Mouse (Mus musculus): ENCODE measurements around the gene Gm17455. TPM values are rescaled to one million over a fixed set of nuclear protein-coding genes. Genes with fewer than 3 reads are reported as not detected.

Gene Gm17455
- 4.9 and 12.3 TPM in 2 replicates for polyA plus RNA-seq (2015; fragmentation: Nextera tagmentation; extraction: Ambion mirVana)

DNA sequence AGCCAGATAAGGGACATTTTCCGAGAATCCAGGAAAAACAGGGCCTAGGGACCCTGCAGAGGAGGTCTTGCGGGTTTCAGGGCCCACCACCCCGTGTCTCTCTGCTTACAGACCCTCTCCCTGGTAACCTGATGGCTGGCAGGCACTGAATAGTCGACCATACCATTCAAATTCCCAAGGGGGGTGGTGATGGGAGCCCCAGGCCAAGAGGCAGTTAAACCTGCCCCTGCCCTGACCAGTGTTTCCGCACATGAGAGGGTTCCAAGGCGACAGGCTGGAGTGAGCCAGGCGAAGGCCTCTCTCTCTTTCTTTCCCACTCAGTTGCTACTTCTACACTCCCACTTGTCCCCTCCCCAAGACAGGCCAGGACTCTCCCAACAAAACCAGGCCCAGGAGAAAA lies at the start of gene Gm17455:
Gm17455 (plus strand) TSS at position 278 of the 400 bp plus-strand sequence.
- peak within 1 kb of the TSS; percentile 70 for H3K27ac ChIP-seq (replicated peaks)
- peak within 1 kb of the TSS; percentile 22 for H3K4me2 ChIP-seq
- H3K9me3 ChIP-seq = no peaks in the 10 kb centered on the region
- H3K27me3 ChIP-seq = no peaks in the 10 kb centered on the region
- peak; percentile 55 for ATAC-seq (ENCODE audit: low read depth)
- H3K4me3 ChIP-seq = no peak within 1 kb of the TSS
- WGBS = 44% methylated on average over 7 of the region's 7 CpGs
- no peak within 1 kb of the TSS; the same call in 1 of the 2 replicates for H3K9ac ChIP-seq
- H3K36me3 ChIP-seq = no peaks in the 10 kb centered on the region
- peaks cover 44% of the 10 kb centered on the region for H3K4me1 ChIP-seq (replicated peaks)

DNA sequence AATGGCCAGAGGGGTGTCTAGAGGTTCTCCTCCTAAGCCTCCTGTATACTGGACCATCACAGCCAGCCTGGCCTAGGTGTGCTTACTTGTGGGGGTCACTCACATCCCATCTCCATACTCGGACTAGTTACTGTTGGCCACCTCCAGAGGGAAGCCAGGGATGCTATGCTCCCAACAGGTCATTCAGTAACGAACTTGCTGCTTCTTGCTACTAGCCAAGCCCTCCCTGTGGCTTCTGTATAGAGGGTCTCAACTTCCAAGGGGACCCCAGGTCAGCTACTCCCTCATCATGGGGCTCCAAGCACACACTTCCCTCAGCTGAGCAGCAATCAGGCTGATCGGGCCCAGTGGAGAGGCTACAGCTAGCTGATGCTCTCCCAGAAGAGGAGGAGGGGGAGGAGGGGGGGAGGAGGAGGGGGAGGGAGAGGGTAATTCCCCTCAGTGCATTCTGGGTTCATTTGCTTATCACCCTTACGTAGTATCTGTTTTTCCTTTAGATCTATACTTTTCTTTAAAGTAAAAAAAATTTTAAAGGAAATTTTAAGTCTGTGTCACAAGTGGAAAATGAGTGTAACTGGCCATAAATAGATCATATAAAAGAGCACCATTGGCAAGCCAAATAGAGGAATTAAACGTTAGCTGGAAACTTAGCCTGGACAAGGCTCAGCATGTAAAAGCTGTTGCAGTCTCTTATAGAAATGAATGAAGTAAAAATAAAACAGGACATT lies 49.3 kb upstream of the Gm17455 start:
- Histone ChIP-seq H3K4me1 (replicated peaks) (peaks cover 66% of the 10 kb centered on the region), H3K4me2 (peak overlapping the region; percentile 22; the same call in 1 of the 2 replicates), H3K4me3 (no peak overlapping the region), H3K36me3 (no peaks in the 10 kb centered on the region), H3K27ac (replicated peaks) (no peak overlapping the region), H3K27me3 (peaks cover 24% of the 10 kb centered on the region), H3K9me3 (no peaks in the 10 kb centered on the region), H3K9ac (no peak overlapping the region)
- WGBS = 55% methylated on average over 4 of the region's 5 CpGs
- no peak for ATAC-seq (ENCODE audit: low read depth)

DNA sequence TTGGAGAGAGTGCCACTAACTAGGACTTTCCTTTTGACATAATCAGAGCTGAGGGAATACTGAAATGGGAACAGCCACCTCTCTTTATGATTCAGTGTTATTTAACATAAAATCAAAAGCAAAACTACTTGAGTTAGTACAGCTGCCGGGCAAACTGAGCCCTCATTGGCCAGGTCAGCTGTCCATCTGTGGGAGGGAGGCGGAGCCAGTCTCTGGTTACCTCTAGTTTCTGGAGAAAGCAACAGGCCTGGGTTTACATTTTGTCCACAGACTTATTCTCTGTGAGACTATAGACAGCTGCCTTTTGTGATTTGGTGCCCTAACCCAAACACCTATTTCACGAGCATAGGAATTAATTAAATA lies 48.7 kb upstream of the Gm17455 start:
- Histone ChIP-seq H3K27ac (replicated peaks) (peak overlapping the region; percentile 78), H3K4me2 (peak overlapping the region; percentile 22; the same call in 1 of the 2 replicates), H3K27me3 (peaks cover 23% of the 10 kb centered on the region), H3K36me3 (no peaks in the 10 kb centered on the region), H3K4me3 (no peak overlapping the region), H3K9ac (no peak overlapping the region), H3K9me3 (no peaks in the 10 kb centered on the region), H3K4me1 (replicated peaks) (peaks cover 66% of the 10 kb centered on the region)
- 53% methylated on average over 3 of the region's 3 CpGs for WGBS
- no peak for ATAC-seq (ENCODE audit: low read depth)

DNA sequence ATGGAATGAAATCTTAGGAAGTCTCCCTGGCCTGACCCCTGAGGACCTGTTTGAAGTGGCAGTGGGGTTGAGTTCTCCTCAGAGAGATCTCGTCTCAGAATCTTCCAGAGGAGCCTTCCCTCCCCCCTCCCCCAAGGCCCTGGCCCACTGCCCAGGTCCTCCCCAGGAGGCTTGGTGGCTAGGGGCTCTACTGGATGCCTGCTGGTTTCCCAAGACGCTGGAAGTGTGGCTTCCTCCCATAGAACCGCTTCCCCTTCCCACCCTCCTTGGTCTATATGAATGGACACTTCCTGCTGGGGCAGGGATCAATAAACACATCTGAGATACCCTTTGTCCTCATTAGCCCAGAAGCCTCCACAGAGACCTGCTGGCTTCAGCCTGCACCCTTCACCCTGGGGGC lies 48.3 kb upstream of the Gm17455 start:
- no peaks in the 10 kb centered on the region for H3K36me3 ChIP-seq
- H3K4me3 ChIP-seq = no peak overlapping the region
- H3K9me3 ChIP-seq = no peaks in the 10 kb centered on the region
- WGBS = 17% methylated on average over 3 of the region's 3 CpGs
- peaks cover 19% of the 10 kb centered on the region for H3K27me3 ChIP-seq
- H3K4me1 ChIP-seq (replicated peaks) = peaks cover 61% of the 10 kb centered on the region
- ATAC-seq (ENCODE audit: low read depth) = no peak
- H3K4me2 ChIP-seq = peak overlapping the region; percentile 16; the same call in 1 of the 2 replicates
- peak overlapping the region; percentile 78 for H3K27ac ChIP-seq (replicated peaks)
- H3K9ac ChIP-seq = no peak overlapping the region

DNA sequence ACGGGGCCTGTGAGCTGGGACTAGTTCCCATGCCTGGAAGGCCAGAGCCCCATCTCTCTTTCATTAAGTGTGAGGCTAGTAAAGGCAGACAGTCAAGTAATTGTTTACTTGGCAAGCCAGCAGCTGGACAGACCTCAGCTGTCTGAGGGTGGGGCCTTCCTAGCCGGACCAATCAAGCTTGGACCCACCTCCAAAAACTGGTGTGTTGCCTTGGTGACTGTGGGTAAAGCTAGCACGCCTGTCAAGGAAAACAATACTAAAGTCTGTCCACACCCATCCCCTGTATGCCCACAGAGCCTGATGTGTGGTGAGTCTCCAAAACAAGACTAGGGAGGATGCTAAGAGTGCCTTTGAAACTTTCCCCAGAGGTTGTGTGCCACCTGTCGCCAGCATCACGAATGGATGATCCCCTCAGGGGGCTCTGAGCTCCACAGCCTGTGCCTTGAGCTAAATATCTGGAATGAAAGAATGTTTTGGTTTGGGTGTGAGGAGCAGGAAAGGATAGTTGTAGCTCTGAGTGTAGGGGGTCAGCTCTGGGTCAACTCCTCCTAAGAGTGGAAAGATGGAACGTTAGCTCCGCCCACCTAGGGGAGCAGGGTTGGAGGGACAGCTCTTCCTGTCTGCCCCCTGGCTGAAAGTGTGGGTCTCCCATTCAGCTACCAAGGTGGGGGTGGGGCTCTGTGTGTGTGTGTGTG lies 47.6 kb upstream of the Gm17455 start:
- Histone ChIP-seq H3K27me3 (peaks cover 14% of the 10 kb centered on the region), H3K9me3 (no peaks in the 10 kb centered on the region), H3K9ac (no peak overlapping the region), H3K4me3 (no peak overlapping the region), H3K27ac (replicated peaks) (peak overlapping the region; percentile 78), H3K4me1 (replicated peaks) (peaks cover 55% of the 10 kb centered on the region), H3K4me2 (peak overlapping the region; percentile 16; the same call in 1 of the 2 replicates), H3K36me3 (no peaks in the 10 kb centered on the region)
- WGBS = 17% methylated on average over 7 of the region's 7 CpGs
- peak; percentile 60 for ATAC-seq (ENCODE audit: low read depth)

DNA sequence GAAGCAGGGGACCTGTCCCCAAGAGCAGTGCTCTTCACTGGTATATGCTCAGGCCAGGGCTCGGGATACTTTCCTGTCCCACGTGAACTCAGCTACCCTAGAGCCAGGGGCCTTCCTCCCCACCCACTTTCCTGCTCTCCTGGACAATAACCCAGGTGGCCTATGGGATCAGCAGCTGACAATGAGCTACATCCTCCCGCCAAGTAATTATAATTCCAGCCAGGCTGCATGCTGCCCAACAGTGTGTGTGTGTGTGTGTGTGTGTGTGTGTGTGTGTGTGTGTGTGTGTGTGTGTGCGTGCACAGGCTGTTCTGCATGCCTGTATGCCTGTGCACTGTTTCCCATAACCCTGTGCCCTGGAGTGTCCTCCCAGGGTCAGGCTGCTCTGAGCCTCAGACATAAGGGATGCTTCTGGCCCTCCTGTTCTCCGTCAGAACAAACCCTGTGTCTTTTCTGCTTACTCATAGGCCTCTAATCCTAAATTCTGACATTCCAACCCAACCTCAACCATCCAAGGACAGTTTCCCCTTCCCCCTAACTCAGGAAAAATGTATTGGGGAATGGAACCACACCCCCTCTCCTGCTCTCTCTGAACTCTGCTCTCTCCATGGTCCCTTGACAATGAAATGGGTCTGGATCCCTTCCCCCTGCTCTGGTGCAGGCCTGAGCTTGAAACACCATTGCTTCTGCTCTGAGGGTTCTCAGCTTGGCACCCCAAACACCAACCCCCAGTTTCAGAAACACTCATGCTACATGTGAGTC lies 46.1 kb upstream of the Gm17455 start:
- Histone ChIP-seq H3K4me1 (replicated peaks) (peaks cover 45% of the 10 kb centered on the region), H3K36me3 (no peaks in the 10 kb centered on the region), H3K27ac (replicated peaks) (0 out of 2 replicates have a peak overlapping the region, but pooled peaks have one; percentile 9), H3K27me3 (no peaks in the 10 kb centered on the region), H3K4me2 (no peak overlapping the region), H3K4me3 (no peak overlapping the region), H3K9me3 (no peaks in the 10 kb centered on the region), H3K9ac (no peak overlapping the region)
- no peak for ATAC-seq (ENCODE audit: low read depth)
- WGBS = 68% methylated on average over 5 of the region's 5 CpGs

GRCm38 (mm10) chr10:60354003-60354325 lies 45.6 kb upstream of the Gm17455 start:
- no peak overlapping the region for H3K9ac ChIP-seq
- peaks cover 44% of the 10 kb centered on the region for H3K4me1 ChIP-seq (replicated peaks)
- 92% methylated on average over 4 of the region's 4 CpGs for WGBS
- H3K4me2 ChIP-seq = no peak overlapping the region
- no peak overlapping the region for H3K27ac ChIP-seq (replicated peaks)
- ATAC-seq (ENCODE audit: low read depth) = no peak
- H3K27me3 ChIP-seq = no peaks in the 10 kb centered on the region
- H3K36me3 ChIP-seq = no peaks in the 10 kb centered on the region
- no peaks in the 10 kb centered on the region for H3K9me3 ChIP-seq
- no peak overlapping the region for H3K4me3 ChIP-seq

DNA sequence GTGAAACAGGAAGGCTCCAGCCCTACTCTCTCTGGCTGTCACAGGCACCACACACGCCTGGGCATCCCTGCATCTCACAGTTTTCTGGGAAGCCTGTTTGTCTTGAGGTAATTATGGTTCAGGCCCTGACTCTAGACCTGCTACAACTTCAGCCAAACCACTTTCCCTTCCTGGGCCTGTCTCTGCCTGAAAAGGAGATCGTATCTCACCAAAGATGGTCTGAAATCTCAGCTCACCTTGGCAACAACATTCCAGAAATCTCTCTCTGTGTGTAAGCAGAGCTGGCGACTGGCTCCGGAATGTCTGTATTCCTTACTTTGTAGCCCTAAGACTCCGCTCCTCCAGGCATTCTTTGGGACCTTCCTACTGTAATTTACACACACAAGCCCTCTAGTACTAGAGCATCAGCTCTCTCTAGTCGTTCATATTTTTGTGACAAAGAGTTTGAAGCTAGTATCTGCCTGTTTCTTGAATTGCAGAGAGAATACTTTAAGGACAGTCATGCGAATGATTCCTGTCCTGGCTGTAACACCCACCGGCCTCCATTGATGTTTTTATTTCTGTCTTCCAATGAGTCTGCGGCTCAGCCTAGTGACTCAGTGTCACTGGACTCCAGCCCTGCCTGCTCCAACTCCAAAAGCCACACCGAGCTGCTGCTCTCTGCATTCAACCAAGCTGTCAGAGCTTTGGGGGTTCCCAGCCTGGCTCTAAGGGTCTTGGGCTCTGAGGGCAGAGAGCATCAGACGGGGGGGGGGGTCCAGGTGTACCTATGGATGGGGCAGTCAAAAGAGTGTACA lies 44.4 kb upstream of the Gm17455 start:
- no peak for ATAC-seq (ENCODE audit: low read depth)
- Histone ChIP-seq H3K27me3 (no peaks in the 10 kb centered on the region), H3K9me3 (no peaks in the 10 kb centered on the region), H3K4me3 (no peak overlapping the region), H3K36me3 (no peaks in the 10 kb centered on the region), H3K4me2 (no peak overlapping the region), H3K4me1 (replicated peaks) (peaks cover 42% of the 10 kb centered on the region), H3K9ac (no peak overlapping the region), H3K27ac (replicated peaks) (no peak overlapping the region)
- 78% methylated on average over 11 of the region's 11 CpGs for WGBS

GRCm38 (mm10) chr10:60357441-60357840 lies 42.1 kb upstream of the Gm17455 start:
- Histone ChIP-seq H3K27ac (replicated peaks) (no peak overlapping the region), H3K4me1 (replicated peaks) (peaks cover 36% of the 10 kb centered on the region), H3K9ac (no peak overlapping the region), H3K4me2 (no peak overlapping the region), H3K4me3 (no peak overlapping the region), H3K27me3 (no peaks in the 10 kb centered on the region), H3K36me3 (no peaks in the 10 kb centered on the region), H3K9me3 (no peaks in the 10 kb centered on the region)
- no peak for ATAC-seq (ENCODE audit: low read depth)
- WGBS = 85% methylated on average over 4 of the region's 4 CpGs

DNA sequence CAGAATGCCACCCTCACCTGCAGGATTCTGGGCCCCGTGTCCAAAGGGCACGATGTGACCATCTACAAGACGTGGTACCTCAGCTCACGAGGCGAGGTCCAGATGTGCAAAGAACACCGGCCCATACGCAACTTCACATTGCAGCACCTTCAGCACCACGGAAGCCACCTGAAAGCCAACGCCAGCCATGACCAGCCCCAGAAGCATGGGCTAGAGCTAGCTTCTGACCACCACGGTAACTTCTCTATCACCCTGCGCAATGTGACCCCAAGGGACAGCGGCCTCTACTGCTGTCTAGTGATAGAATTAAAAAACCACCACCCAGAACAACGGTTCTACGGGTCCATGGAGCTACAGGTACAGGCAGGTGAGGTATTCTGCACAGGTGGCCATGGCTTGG lies 41.6 kb upstream of the Gm17455 start:
- Histone ChIP-seq H3K27ac (replicated peaks) (no peak overlapping the region), H3K9ac (no peak overlapping the region), H3K27me3 (no peaks in the 10 kb centered on the region), H3K4me1 (replicated peaks) (peaks cover 40% of the 10 kb centered on the region), H3K4me3 (no peak overlapping the region), H3K36me3 (no peaks in the 10 kb centered on the region), H3K4me2 (no peak overlapping the region), H3K9me3 (no peaks in the 10 kb centered on the region)
- ATAC-seq (ENCODE audit: low read depth) = no peak
- 96% methylated on average over 14 of the region's 14 CpGs for WGBS

GRCm38 (mm10) chr10:60358776-60359175 lies 40.8 kb upstream of the Gm17455 start:
- no peak for ATAC-seq (ENCODE audit: low read depth)
- Histone ChIP-seq H3K9ac (no peak overlapping the region), H3K36me3 (no peaks in the 10 kb centered on the region), H3K4me3 (no peak overlapping the region), H3K9me3 (no peaks in the 10 kb centered on the region), H3K27me3 (no peaks in the 10 kb centered on the region), H3K27ac (replicated peaks) (no peak overlapping the region), H3K4me1 (replicated peaks) (peaks cover 36% of the 10 kb centered on the region), H3K4me2 (no peak overlapping the region)
- 31% methylated on average over 4 of the region's 4 CpGs for WGBS
